Mouse (Mus musculus) mature B cell (primary cell): ENCODE measurements around the gene Slc12a3.

ENCODE experiments used
- in situ Hi-C: fragments of 300-500 bp; cut with MboI; formaldehyde crosslinking; loops from 2 replicates; pipeline ENCODE4 v1.14.3; 2019

Slc12a3 gene

DNA sequence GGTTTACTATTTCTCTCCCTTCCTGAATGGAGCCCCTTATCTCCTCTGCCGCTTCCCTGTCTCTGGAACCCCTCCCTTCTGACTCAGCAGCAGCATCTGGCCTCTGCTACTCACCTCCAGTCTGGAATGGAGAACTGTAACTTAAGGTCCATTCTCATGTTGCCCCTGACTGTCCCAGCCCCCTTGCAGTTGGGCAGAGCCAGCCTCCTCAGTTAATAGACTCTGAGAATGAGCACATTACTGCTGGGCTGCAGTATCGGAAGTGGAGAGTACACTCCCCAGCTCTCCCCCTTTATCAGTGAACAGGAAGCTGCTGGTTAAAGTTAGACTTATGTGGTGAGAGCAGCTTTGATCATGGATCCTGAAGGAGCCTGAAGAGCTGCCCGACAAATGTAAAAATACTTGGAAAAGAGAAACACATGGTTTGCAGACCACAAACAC, 46.6 kb downstream of the Slc12a3 start:
- in situ Hi-C loops = no loop called here

- in situ Hi-C loops = no loop called here
Observed at GRCm38 (mm10) chr8:94376176-94376575, 47.2 kb downstream of the Slc12a3 start.

DNA sequence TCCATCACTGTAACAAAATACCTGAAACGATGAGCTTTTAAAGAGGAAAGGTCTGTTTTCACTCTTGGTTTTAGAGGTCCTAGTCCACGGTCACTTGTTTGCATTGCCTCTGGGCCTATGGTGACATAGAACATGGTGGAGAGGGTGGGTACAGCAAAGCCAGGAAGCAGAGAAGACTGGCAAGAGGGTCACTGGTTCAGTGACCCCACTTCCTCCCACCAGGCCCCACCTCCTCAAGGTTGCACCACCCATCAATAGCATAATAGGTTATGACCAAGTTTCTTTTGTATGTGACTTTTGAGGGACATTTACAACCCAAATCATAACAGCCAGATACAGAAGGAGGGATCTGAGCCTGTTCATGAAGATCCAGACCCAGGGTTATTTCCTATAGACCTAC, 47.6 kb downstream of the Slc12a3 start:
- in situ Hi-C loops = no loop called here

- in situ Hi-C loops = no loop called here
Observed at GRCm38 (mm10) chr8:94377031-94377430, 48.0 kb downstream of the Slc12a3 start.

- in situ Hi-C loops = no loop called here
Observed at GRCm38 (mm10) chr8:94377714-94378205, 48.8 kb downstream of the Slc12a3 start.

DNA sequence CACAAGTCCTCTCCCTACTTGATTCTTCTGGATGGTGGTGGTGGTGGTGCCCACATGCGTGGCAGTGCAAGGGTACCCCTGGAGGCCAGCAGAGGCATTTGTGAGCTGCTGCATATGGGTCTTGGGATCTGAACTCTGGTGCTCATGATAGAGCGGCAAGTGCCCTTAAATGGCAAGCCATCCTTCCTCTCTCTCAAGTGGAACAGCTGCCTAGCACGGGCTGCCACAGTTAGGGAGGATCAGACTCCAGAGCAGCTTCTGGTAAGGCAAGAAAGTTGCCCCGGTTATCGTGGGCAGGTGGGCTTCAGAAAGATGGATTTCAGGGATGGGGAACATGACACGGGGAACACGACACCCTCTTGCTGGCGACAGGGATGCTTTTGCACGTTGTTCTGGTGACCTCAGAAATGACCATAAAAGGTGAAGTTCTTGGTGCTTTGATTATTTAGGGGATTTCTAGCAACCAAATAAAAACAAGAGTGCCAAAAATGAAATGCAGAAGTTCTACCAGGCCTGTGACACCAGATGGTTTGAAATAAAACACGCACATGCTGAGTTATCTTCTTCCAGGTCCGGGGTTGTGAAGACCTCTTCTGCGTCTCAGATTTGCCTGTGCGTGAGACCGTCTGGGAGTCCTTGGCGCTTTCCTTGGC, 49.9 kb downstream of the Slc12a3 start:
- in situ Hi-C loops = no loop called here

GRCm38 (mm10) chr8:94379686-94380085, 50.7 kb downstream of the Slc12a3 start:
- in situ Hi-C loops = loop anchor here (5.0 kb wide), 1 partner anchor 32 kb away; no protein-coding TSS in a partner anchor

DNA sequence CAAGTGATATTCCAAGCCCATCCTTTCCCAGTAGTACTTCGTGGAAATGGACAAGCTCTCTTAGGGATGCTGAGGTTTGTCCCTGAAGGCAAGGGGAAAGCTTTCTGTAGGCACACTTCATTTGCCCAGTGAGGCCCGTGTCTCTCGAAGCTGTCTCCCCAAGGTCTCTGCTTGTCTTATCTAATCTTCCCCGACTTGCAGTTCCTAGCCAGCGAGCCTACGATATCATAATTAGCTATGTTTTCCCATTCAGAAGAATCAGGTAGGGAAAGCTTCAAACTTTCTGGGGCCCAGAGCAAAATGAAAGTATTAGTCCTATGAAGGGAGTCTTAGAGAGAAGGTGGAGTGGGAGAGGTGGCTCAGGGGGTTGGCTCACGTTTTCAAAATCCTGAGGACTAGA, 55.2 kb downstream of the Slc12a3 start:
- in situ Hi-C loops = loop anchor here (5.0 kb wide), 1 partner anchor 37 kb away; no protein-coding TSS in a partner anchor

DNA sequence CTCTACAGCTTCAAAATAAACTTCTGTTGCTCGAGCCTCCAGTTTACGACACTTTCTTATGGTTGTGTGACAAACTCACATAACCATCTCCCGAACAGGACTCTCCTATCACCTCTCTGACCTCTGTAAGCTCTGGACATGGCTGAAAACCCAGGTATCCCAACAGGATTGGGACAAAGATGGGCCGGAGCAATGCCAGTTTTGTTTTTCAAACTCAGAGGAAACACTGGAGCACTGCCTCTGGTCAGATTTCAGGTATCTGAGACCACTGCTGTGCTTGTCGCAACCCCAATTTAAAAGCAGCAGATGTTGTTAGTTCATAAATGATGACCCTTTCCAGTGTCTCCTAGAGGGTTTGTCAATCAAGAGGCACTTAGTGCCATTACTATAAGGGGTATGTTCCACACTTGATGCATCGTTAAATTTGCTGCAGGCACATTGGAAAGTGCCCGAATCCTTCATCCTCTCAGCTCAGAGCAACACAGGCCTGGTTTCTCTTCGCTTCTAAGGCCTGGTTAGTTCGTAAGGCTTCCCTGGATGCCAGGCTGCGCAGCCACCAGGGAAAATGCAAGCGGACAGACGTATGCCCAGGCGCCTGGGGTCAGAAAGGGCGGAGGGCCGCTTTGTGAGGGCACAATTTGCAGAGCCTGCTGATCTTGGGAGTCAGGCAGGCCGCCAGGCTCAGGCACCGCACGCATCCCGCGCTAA, 56.7 kb downstream of the Slc12a3 start:
- in situ Hi-C loops = no loop called here

DNA sequence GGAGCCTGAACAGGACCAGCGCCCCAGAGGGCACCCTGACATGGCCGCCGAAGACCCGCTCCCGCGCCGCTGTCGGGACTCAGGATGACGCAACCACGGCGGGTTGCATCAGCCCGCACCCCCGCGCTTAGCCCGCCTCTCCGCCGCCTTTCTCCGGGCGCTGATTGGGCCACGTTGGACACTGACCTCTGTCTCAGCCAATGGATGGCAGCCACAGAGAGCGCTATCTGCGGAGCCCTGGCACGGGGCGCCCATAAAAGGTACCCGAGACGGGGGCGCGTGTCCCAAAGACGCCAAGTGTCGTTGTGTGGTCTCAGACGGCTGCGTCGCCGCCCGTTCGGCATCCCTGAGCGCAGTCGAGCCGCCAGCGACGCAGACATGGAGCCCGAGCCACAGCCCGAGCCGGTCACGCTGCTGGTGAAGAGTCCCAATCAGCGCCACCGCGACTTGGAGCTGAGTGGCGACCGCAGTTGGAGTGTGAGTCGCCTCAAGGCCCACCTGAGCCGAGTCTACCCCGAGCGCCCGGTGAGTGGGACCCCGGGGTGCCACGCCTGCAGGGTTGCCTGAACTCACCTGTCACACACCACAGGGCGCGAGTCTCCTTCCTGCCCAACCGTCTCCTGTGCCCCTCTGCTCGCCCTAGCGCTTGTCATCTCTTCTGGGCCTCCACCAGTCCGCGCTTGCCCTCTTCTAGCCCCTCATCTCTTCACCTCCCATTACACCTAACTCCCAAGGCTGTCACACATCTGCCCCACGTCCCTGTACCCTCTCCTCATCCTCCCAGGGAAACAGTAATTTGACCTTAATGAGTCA, 57.4 kb downstream of the Slc12a3 start, which contains the start of gene Herpud1:
TSS of gene Herpud1 (plus strand) at position 225 of the 813 bp plus-strand sequence.
- in situ Hi-C loops = no loop called here

GRCm38 (mm10) chr8:94387027-94387684, 58.2 kb downstream of the Slc12a3 start:
- in situ Hi-C loops = no loop called here

DNA sequence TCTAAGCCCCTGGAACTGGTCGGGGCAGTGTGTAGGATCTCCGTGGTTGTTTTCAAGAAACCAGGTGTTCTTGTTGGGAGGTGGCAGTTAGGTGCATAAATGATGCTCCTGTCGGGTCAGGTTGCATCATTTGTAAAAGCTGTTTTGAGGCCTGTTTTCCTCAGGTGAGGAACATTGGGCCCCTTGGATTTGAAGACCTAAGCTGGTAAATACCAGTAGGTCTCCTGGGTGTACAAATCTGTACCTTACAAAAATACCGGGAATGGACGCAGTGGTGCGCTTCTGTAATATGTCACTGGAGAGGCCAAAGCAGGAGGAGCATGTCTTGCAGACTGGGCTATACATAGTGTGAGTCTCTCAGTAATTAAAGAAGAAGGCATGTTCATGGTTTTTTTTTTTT, 58.8 kb downstream of the Slc12a3 start:
- in situ Hi-C loops = no loop called here

- in situ Hi-C loops = no loop called here
Observed at GRCm38 (mm10) chr8:94389531-94389930, 60.5 kb downstream of the Slc12a3 start.

DNA sequence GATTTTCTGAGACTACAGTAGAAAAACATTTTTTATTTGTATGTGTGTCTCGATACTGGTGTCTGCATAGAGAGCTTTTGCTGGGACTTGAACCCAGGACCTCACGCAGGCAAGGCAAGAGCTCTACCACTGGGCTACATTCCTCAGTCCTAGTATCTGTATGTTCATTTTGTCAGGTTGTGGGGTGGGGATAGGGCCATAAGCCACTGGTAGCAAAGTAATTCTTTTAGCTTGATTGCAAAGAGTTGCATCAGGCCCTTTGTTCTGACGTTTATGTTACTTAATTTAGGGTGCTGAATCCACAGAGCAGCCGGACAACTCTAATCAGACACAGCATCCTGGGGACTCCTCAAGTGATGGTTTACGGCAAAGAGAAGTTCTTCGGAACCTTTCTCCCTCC, 61.4 kb downstream of the Slc12a3 start:
- in situ Hi-C loops = no loop called here

DNA sequence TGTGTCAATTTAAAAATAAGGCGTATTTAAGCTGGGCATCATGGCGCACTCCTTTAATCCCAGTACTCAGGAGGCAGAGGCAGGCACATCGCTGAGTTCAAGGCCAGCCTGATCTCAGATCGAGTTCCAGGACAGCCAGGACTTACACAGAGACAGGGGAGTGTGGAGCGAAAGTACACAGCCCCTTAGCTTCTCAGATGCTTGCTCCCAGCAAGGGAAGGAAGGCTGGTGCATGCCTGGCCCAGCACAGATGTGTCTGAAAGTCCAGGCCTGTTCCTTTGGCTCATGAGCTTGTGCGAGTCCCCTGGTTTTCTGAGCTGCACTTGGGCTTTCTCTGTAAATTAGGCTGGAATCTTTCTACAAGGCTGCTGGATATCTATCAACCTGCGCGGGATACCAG, 61.9 kb downstream of the Slc12a3 start:
- in situ Hi-C loops = no loop called here

- in situ Hi-C loops = no loop called here
Observed at GRCm38 (mm10) chr8:94392147-94392546, 63.1 kb downstream of the Slc12a3 start.

- in situ Hi-C loops = no loop called here
Observed at GRCm38 (mm10) chr8:94392648-94393047, 63.6 kb downstream of the Slc12a3 start.

DNA sequence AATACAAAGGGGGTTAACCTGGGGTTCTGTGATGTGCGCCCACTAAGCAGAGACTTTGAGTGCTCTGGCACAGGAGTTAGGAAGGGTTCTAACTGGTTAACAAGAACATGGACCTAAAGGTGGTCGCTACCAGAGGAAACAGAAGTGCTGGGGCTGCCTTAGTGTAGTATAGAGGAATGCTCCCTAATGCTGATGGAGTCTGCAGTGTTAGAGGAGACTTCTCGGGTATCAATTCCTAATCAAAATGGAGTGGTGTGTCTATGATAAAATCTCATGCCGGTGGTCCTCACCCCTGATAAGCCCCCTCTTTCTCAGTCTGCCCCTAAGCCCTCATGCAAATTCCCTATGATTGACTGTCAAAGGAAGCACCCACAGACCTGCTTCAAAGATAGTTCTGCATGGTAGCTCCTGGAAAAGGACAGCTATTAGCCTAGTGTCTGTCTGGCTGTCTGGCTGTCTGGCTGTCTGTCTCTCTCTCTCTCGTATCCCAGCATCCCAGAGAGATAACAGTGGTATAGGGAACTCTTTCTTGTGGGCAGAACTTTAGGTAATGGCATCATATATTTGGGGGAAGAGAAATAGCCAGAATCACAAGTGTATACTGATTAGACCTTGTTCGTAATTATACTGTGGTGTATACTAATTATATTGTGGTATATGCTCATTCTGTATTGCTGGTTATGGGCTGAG, 67.0 kb downstream of the Slc12a3 start:
- in situ Hi-C loops = no loop called here

DNA sequence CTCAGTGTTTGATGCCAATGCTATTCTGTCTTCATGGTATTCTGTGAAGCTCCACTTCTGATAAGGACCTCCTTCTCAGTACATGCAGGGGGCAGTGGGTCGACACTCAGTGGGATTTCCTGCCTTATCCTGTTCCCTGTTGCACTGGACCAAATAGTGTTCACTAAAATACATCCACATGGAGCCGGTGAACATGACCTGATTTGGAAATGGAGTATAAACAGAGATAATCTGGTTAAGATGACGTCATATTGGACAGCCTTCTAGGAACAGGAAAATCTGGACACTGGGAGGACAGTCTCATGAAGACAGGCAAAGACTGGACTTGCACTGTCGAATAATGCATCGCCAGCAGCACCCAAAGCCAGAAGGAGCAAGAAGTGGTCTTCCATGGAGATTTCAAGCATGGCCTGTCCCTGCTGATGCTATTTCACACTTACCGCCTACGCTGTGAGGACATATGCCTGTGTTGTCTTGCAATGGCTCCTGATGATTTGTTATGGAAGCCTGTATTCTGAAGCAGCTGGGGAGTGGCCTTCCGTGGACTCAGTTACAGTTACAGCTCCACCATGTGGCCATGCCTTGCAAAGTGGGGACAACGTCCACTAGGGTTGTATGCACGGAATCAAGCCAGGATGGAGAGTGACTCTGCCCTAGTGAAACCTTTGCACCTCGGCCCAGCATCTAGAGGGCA, 68.1 kb downstream of the Slc12a3 start:
- in situ Hi-C loops = no loop called here

- in situ Hi-C loops = no loop called here
Observed at GRCm38 (mm10) chr8:94398587-94398986, 69.6 kb downstream of the Slc12a3 start.
